Mouse (Mus musculus) spleen, postnatal 10 days (tissue): Measurements from ENCODE around the gene Sstr4.

Source experiments
- DNase-seq, 2 experiments: peaks; one replicate each; pipeline ENCODE4 v3.0.0; 2021 to 2022; ENCODE audit warnings: low spot score in 2 of 2

The Sstr4 gene

DNA sequence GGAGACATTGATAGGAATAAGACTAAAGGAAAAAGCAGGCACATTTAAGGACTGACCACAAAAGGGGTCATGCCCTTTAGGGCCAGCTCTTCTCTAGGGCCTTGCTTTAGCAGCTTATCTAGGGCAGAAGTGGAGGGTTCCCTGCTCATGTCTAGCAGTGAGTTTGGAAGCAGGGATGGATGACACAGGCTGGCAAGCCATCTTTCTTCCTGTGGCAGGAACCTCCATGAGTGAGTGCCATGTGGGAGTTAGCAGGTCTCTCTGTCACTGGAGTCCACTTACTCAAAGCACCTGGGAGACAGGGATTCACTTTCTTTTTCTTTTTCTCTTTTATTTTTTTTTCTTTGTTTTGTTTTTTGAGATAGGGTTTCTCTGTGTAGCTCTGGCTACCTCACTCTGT, 1.3 kb upstream of the Sstr4 start:
- no peak for DNase-seq

DNA sequence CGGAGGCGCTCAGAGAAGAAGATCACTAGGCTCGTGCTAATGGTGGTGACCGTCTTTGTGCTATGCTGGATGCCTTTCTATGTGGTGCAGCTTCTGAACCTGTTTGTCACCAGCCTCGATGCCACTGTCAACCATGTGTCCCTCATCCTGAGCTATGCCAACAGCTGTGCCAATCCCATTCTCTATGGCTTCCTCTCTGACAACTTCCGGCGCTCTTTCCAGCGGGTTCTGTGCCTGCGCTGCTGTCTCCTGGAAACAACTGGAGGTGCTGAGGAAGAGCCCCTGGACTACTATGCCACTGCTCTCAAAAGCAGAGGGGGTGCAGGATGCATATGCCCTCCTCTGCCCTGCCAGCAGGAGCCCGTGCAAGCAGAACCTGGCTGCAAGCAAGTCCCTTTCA, 1.1 kb downstream of the Sstr4 start:
- DNase-seq = no peak

DNA sequence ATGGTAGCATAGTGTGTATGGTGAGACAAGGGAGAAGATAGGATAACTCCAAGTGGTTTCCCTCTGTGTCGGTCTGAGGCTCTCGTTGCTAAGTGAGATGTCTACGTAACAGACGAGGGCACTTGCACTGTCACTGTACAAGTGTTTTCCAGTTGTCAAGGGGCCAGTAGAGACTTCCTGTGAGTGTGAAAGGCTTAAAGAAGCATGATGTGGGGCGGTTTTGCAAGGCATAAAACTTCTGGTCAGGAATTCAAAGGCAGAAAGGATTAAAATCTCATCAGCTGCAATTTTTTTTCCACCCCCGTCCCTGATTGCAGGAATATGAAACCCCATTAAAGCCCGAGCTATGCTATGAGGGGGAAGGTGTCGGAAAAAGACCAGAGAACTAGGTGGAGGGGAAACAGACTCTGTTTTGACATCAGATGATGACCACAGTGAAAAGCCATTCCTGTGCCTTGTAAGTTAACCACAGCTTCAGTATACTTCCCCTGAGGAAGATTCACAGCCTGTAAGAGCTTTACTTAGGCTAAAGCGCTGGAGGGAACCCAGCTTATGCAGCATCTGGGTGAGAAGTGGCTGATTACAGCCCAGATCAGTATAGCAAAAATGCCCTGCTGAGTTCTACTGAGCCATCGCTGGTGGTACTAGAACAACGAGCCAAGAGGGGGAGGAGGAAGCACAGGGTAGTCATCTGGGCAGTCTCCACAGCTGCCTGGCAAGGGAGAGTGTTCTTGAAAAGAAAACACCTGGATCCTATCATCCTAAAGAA, 2.1 kb downstream of the Sstr4 start:
- DNase-seq = no peak

DNA sequence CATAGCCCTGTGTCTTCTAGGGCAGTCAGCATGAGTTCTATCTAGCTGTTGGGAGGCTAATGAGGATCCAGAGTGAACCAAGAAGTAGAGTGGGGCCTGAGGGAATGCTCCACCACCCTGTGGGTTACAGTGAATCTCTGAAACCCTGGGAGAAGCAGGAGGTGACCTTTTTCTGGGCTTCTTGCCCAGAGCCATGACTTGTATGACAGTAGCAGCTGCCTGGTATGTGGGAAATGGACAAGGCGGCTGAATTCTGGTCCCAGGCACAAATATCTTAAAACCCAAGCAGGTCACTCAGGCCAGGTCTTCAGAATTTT, 2.6 kb downstream of the Sstr4 start:
- no peak for DNase-seq

DNA sequence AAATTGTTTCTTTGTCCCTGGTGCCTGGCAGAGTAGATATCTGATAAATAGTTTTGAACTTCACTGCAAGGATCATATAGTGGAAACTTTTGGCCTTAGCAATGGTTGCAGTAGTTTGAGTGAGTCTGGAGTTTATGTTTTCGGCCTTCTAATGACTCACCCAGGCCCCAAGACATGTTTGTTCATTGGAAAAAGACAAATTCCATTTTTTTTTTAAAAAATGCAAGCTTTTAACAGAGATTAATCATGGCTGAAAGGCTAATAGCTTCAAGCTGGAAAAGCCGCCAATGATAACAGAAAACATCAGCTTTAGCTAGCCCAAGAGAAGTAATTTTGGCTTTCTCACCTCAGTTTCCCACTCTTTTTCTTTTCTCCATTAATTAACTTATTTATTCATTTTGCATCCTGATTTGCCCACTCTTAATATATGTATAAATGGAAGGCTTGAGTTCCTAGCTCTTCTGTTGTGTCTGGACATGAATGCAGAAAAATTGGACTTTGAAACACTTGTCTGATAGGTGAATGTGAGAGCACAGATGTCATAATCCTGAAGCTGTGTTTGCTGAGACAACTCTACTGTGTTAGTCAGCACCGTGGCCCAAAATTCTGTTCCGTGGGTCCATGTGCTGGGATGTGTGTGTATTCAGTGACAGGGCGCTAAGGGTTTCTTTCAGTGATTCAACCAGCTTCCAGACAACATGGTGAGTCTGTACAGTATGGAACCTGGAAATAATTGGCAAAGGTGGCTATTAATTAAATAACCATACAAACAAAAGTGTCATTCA, 3.9 kb downstream of the Sstr4 start:
- no peak for DNase-seq

DNA sequence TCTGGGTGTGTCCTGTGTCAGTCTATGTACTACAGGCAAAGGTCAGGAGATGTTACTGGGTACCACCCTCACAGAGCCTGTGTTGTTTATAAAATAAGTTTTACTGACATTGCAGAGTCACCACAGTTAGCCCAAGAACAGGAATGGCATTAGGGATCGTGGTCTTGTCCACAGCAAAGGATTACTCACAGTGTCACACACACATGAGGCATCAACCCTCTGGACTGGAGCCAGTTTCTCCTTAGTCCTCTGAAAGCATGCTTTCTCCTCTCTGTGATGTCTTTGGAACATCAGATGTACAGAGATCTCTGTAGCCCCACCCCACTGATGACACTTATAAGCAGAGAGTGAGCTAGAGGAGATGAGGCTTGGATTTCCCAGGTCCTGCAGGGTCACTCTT, 7.1 kb downstream of the Sstr4 start:
- no peak for DNase-seq

DNA sequence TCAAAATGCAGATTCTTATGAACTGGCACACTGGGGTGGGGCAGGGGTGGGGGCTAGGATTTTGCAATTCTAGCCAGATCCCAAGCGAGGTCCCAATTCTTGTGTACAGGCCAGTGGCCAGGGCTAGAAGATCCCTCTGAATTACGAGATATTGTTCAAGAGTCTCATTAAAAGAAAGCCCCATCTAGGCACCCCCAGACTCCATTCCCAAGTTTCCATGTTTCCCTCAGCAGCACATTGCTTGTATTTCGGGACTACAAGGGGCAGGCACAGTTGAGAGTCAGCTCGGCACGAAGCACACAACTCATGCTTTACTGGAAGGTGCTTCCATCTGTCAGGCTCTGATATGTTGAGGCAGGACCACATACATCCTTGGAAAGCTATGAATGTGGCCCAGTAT, 9.8 kb downstream of the Sstr4 start:
- no peak for DNase-seq

DNA sequence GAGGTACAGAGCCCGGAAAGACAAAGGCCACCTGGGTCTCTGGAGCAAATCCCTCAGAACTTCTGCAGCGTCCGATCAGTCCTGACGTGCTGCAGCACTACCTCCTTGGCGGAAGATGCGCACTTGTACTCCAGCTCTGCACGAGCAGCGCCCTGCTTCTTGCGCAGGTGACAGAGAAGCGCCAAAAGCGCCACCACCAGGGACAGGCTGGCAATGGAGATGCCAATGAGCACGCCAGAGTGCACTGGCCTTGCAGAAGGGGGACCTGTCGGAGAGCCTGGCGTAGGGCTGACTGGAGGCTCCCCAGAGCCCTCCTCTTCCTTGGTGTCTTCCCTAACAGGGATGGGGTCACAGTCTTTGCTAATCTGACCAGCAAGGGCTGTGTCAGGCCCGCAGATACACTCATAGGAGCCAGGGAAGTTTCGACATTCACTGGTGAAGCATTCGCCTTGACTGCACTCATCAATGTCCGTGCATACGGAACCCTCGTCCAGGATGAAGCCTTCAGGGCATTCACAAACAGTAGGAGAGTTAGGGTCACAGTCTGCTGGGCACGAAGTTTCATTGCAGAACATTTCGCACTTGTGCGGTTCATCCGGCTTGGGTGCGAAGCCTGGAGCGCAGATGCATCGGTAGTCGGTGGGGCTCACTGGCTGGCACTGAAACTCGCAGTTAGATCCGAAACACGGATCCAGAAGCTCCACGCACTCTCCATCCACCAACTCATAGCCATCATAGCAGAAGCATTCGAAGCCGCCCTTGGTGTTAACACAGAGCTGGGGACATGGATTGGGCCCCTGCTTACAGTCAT, 11.2 kb downstream of the Sstr4 start:
- peak; percentile 31 to 69 for DNase-seq

DNA sequence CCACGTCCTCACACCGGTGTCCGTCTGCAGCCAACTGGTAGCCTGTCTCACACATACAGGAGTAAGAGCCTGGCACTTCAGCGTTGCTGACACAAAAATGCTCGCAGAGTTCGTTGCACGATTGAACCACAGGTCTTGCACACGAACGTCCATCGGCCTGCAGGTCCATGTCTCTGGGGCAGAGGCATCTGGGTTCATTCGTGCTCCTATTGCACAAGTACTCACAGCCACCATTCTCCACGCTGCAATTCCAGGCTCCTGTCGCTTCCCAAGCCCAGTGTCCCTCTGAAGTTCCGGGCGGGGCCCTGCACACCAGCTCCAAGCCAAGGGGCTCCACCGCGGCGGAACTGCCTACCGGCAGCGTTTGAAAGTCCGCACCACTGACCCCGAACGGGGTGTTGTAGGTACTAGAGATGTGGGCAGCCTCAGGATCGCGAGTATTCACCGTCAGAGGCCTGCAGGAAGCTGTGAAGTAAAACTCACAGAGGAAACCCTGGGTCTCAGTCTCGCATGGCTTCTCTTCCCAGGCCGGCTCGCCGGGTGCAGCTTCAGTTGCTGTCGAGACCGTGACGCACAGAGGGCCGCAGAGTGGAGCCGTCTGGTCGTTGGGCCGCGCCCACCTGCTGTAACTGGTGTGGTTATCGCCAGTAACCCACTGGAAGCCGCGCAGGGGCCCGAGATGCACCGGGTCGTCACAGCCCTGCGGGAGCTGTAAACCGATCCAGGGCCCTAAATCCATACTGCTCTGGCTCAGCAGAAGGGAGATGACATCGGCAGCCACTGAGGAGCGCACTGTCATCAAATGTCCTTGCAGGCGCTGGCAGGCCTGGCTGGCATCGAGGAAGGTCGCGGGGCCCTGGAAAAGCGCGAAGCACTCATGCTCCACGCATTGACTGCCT, 12.1 kb downstream of the Sstr4 start:
- peak in 1 of 2 experiments; percentile 57 for DNase-seq

DNA sequence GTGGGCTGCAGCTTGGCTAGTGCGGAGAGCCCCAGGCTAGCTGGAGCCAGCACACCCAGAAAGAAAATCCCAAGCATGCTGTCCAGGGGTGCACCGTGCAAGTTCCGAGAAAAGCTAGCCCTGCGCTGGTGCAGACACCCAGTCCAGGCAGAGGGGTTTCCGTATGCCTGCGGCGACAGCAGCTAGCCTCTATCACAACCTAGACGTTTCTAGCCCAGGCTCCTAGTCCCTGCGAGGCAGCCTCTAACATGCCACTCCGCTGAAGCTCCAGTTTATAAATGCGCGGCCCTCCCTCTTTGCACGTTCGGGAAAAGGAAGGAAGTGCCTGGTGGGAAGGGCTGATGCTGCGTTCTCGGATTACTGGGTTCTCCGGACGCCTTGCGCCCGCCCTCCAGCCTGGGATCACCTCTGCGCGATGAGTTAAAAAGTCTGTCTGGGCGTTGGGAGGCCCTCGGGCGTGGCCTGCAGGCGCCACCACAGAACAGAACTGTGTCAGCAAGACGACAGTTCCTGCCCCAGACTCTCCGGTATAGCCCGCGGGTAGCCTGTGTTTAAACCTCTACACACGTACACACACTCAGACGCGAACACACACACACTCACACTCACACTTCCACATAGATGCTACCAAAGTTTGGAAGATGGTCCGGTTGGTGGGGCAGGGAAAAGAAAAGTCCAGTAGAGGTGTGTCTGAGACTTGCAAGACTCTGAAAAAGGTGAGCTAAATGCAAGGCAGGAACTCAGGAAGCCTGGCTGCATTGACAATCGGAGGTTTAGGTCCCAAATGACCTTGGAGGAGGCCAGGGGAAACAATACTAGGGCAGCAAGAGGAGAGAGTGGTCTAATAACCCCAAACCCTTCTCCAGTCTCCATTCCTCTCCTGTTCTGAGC, 13.0 kb downstream of the Sstr4 start, which contains the start of gene Thbd:
Gene Thbd, minus strand, starts transcription at position 319 of the 891 bp plus-strand sequence.
- DNase-seq = peak; percentile 39 to 60

DNA sequence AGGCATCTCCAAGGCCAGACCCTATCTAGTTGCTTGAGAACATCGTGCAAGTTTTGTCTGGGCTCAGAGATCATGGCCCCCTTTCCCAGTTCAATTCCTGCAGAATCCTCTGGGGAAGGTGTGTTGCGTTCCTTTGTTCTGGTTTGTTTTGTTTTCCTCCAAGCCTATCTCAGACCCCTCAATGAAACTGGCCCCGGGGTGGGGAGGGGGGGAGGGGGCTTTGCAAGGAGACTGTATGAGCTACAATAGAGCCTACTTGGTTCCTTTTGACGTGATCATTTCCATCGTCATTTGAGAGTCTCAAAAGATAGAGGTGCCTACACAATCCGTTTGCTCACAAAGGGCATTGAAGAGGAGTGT, 13.6 kb downstream of the Sstr4 start:
- no peak for DNase-seq

DNA sequence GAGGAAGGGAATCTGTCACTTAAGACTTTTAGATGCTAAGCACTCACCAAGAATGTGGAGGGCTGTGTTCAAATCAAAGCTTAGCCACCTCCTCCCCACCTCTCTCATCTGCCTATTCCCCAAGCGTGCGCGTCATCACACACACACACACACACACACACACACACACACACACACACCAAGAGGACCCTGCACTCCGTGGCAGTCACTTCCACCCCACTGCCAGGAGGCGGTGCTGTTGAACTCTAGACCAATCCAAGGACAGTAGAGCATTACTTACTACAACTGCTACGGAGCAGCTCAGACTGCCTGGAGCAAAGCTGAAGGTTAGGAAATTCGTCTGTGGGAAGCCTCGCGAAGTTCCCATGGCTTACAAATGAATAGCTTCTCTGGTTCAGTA, 14.0 kb downstream of the Sstr4 start:
- peak; percentile 57 to 82 for DNase-seq

DNA sequence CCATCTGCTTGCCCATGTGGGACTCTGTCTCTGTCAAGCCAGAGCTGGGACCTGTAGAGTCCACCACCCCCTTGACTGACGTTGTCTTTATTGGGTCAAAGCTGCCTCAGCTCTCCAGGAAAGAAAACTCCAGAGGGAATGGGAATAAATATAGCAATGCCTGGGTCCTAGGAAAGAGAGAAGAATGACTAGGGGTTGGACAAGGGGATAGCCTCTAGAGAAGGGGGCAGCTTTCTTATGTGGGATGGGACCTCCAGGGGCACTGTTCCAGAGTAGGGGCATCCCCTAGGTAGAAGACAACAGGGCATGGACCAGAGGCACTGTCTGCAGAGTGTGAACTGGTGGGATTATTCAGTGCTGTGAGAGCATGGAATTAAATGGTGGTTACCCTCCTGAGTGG, 14.7 kb downstream of the Sstr4 start:
- no peak for DNase-seq

DNA sequence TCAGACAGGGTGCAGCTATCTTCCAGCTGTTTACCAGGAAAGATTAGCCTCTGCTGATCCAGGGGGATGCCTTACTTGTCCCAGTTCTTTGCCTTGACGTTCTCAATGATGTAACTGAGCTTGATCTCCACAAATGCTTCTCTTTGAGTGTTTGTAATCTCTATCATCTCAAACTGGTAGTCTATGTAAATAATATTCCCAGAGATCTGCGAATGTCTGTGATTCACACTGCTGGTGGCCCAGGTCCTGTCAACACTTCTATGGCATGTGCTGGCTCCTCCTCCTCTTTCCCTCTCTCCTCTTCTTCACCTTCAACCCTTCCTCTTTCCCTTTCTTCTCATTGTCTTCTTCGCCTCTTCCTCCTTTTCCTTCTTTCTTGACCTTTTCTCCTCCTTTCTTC, 24.0 kb downstream of the Sstr4 start:
- no peak for DNase-seq

DNA sequence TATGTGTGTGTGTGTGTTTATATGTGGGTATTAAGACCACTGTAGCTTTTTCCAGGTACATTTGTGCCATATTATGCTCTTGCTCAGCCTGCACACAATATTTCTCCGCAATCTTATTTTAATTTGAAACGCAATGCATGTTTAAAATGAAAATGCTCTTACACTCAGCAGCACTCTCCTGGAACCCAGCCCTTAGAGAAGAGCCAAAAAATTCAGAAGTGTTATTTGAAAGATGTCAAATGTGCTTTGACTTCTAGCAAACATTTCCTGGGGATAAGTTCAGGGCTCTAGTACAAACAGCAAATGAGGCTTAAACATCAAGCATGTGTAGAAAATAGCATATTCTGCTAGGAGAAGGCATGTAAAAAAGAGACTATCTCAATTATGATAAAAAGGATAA, 24.6 kb downstream of the Sstr4 start:
- DNase-seq = no peak

DNA sequence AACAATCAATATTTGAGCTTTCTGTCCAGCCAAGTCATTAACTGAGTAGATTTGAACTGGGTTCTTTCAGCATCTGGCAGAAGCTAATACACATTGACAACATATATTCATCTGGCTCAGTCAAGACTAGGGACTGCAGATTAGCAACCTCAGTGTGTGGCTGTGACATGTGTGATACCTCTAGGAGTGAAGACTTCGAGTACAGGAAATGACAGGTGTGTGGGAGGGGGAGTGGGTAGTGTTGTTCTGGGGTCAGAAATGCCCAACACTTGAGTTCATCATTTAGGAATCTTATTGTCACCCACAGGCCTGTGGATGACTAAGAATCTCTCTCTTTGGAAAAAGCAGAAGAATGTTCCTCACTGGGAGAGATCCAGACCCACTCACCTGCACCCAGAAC, 26.0 kb downstream of the Sstr4 start:
- no peak for DNase-seq

DNA sequence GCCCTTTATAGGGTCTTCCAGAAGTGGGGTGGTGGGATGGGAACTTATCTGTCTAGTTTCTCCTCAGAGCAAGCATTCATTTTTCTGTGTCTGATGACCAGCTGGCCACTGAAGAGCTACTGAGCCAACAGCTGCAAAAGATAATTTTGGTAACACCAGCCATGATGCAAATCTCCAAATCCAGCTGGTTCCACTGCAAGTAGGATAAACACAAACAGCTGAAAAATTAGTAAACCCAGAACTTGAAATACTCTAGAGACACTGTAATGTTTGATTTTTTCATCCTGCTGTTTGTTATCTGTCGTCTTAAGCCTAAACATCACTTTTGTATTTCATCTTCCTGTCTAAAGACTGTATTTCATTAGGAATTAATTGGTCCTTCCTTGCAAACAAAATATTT, 26.6 kb downstream of the Sstr4 start:
- no peak for DNase-seq

DNA sequence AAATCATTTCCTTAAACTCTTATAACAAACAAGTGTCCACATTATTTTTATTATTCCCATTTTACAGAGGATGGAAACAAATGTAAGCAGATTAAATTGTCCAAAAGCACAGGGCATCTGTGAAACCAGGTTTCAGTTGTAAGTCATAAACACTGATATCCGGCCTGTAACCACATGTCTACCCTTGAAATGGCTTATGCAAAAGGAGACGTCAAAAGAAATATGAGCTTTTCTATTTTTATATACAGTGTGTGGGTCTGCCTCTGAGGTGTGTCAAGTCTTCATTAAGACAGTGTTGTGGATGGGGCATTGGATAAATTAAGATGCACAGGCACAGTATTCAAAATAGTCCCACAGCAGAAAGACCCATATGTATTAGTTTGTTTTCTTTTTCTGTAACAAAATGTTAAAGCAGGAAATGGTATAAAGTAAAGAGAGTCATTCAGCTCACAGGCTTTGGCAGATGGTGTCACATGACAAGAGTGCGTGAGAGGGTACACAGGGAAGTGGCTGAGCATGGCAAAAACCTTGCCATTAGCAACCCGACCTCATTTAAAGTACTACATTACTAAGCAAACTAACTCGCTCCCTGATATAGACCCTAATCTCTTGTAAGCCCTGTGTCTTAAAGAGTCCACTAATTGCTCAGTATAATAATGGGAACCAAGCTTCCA, 30.7 kb downstream of the Sstr4 start:
- DNase-seq = no peak

DNA sequence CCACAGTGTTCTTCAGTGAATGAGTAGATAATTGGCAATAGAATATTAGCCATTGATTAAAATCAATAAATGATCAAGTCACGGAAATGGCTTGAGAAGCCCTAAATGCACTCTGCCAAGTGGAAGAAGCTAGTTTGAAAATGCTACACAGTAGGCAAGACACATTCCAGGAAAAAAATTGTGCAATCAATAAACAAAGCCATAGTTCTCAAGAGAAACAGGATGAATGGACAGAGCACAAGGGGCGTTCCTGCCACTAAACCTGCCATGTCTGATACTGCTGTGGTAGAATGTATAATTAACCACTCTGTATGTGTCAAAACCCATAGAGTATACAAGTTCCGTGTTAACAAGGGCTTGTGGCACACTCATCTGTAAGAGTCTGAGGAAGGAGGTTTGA, 32.4 kb downstream of the Sstr4 start:
- no peak for DNase-seq

DNA sequence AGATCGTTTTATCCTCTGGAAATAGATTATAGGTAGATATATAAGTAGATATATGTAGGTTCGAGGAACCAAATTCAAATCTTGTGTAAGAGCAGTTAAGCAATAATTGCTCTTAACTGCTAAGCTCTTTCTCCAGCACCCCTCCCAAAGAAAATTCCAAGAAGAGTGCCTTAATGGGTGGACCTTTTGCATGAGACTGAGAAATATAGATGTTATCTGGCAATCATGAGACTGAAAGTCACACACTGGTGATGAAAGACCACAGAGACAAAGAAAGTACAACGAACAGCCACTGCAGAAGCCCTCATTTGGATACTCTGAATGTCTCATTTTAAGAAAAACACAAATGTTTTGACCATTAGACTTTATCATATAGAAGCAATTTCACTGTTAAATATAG, 33.4 kb downstream of the Sstr4 start:
- no peak for DNase-seq
